Mouse (Mus musculus) heart, embryonic 11.5 days (tissue): ENCODE results near the gene Dync2h1. TPM values are rescaled to one million over a fixed set of nuclear protein-coding genes. Genes with fewer than 3 reads are reported as not detected.
"Not testable (repeated sequence)": the region's sequence is repeated elsewhere in the genome, so short reads cannot be mapped to it uniquely, and the experiment has no call there.

Source experiments
- ATAC-seq: fragments of 200-750 bp; cut with Nextera tagmentation; replicated peaks from 2 replicates; pipeline ENCODE4 v1.8.0; 2017; ENCODE audit warnings: moderate library complexity; ENCODE audit not compliant: insufficient number of reproducible peaks, low FRiP score, low TSS enrichment
- H3K27ac ChIP-seq: fragments of 300-500 bp; sonication (generic); 2 replicates; pipeline ENCODE4 v1.5.1; 2014; ENCODE audit warnings: mild to moderate bottlenecking, low read depth, low read length
- H3K27me3 ChIP-seq: fragments of 300-500 bp; sonication (generic); 2 replicates; pipeline ENCODE4 v1.6.1; 2014; ENCODE audit warnings: mild to moderate bottlenecking, low read length, mixed read lengths; ENCODE audit not compliant: control insufficient read depth, insufficient read depth
- H3K36me3 ChIP-seq: fragments of 300-500 bp; sonication (generic); 2 replicates; pipeline ENCODE4 v1.6.1; 2014; ENCODE audit warnings: mild to moderate bottlenecking, low read length, moderate library complexity, mixed read lengths; ENCODE audit not compliant: control insufficient read depth, insufficient read depth
- H3K4me1 ChIP-seq: fragments of 300-500 bp; sonication (generic); 2 replicates; pipeline ENCODE4 v1.6.1; 2014; ENCODE audit warnings: low read length; ENCODE audit not compliant: control insufficient read depth, insufficient read depth
- H3K4me2 ChIP-seq: fragments of 300-500 bp; sonication (generic); 2 replicates; pipeline ENCODE4 v1.6.1; 2014; ENCODE audit warnings: mild to moderate bottlenecking, moderate library complexity
- H3K4me3 ChIP-seq: fragments of 300-500 bp; sonication (generic); 2 replicates; pipeline ENCODE4 v1.5.1; 2014; ENCODE audit warnings: low read depth, low read length
- H3K9ac ChIP-seq: fragments of 300-500 bp; sonication (generic); 2 replicates; pipeline ENCODE4 v1.6.1; 2014; ENCODE audit warnings: mild to moderate bottlenecking, low read depth, low read length, moderate library complexity
- H3K9me3 ChIP-seq: fragments of 300-500 bp; sonication (generic); replicated peaks from 2 replicates; pipeline ENCODE4 v1.6.1; 2016; ENCODE audit warnings: low read length; ENCODE audit not compliant: control insufficient read depth
- WGBS: fragments of 180-500 bp; shearing (Covaris S2); extraction: QIAGEN DNeasy Blood & Tissue Kit; methylation state at CpG from one replicate; pipeline ENCODE4 v1.1.7; 2014; ENCODE audit not compliant: insufficient replicate concordance; 5-methylcytosine and 5-hydroxymethylcytosine counted together
- polyA plus RNA-seq: library from polyadenylated mRNA; unstranded; fragments of >200 nt; fragmentation: Nextera tagmentation; extraction: Ambion mirVana; gene quantifications from 2 replicates; pipeline ENCODE4 v1.2.1, GENCODE M21; 2014

The Dync2h1 gene
- polyA plus RNA-seq, 1 experiment from 2014 or later = 7.5 TPM

DNA sequence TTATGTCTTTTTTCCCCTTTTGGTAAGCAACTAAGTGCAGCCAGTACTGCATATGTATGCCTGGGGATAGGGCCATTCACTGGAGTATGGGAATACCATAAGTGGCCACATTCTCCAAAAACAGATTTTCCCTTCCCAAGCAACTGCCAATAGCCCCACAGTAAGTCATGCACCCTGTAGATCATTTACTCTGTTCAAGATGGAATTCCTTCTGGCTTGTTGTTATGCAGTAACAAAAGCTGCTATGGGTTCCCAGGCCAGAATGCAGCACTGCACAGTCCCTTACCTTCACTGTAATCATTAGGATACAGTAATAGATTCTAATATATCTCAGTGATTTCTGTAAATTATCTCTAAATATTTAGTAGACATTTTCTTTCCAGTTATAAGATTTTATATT is 190.0 kb downstream of the Dync2h1 start:
- ATAC-seq = no peak
- Histone ChIP-seq H3K27ac (no peak overlapping the region), H3K36me3 (no peaks in the 10 kb centered on the region), H3K9me3 (no peaks in the 10 kb centered on the region), H3K27me3 (no peaks in the 10 kb centered on the region), H3K4me3 (no peak overlapping the region), H3K9ac (no peak overlapping the region), H3K4me2 (no peak overlapping the region), H3K4me1 (no peaks in the 10 kb centered on the region)

DNA sequence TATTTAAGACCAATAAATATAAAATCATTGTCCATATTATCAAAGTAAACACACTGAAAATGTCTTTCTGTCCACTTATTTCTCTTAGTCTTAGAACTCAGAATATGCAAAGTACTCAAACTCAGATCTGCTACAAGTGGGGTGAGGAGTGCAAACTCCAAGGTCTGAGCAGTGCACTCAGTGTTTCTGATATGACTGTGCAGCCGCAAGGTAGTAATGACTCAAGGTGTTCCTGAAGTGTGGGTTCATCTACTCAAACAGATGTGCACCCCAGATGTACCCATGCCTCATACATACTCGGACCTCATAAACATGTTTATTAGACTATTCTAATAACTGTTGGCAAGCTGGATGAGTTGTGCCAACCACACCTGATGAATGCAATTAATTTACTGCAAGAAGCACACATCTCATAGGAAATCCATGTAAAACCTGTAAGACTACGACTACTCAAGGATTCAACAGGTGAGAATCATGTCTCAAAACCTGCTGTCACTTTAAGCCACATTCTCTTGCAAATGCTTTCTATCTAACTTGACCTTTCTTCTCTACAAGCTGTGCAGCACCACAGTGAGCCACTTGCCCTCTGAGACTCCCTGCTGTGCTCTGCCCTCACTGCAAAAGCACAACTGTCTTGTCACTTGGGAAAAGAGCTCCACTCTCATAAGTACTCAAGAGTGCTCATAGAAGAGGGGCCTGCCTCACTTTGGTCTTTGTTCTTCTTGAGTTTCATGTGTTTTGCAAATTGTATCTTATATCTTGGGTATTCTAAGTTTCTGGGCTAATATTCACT is 195.2 kb downstream of the Dync2h1 start:
- ATAC-seq = no peak
- Histone ChIP-seq H3K4me3 (no peak overlapping the region), H3K27ac (no peak overlapping the region), H3K4me2 (no peak overlapping the region), H3K27me3 (no peaks in the 10 kb centered on the region), H3K36me3 (no peaks in the 10 kb centered on the region), H3K9me3 (no peaks in the 10 kb centered on the region), H3K9ac (no peak overlapping the region), H3K4me1 (no peaks in the 10 kb centered on the region)
- 82% methylated on average over 3 of the region's 3 CpGs for WGBS

DNA sequence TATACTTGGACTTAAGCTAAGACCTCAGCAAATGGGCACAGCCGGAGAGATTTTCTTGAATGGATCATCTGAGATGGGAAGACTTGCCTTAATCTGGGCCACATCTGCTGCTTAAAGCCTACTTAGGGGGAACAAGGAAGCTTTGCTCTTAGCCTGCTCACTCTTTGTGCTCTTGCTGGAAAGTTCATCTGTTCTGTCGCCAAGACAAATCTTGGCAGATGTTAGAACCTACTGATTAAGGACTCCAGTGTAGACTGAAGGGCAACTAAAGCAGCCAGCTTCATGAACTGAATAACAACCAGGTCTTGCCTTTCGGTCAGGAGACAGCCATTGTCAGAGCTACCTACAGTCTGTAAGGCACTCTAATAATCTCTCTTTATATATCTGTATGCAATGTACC is 198.1 kb downstream of the Dync2h1 start:
- Histone ChIP-seq H3K27ac (no peak overlapping the region), H3K4me3 (no peak overlapping the region), H3K36me3 (no peaks in the 10 kb centered on the region), H3K4me1 (no peaks in the 10 kb centered on the region), H3K27me3 (no peaks in the 10 kb centered on the region), H3K4me2 (no peak overlapping the region), H3K9ac (no peak overlapping the region), H3K9me3 (no peaks in the 10 kb centered on the region)
- ATAC-seq = no peak
- 80% methylated on average over 3 of the region's 3 CpGs for WGBS

DNA sequence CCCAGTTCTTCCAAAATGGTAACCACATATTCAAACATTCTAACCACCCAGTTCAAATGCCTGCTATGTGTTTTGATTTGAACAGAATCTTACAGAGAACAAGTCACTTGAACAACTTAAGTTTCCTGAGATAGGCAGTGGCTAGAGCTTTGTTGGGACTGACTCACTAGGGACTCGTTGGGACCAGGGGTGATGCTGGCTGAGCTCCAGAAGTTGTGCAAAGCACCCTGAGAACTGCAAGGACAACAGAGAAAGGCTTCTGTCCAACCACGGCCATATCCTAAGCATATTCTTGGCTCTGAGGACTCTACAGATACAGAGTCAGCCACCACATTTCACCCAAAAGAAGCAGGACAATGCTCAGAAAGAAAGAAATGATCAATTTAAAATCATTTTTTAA is 215.1 kb downstream of the Dync2h1 start:
- Histone ChIP-seq H3K9ac (no peak overlapping the region), H3K4me2 (no peak overlapping the region), H3K4me3 (no peak overlapping the region), H3K4me1 (no peaks in the 10 kb centered on the region), H3K27me3 (no peaks in the 10 kb centered on the region), H3K9me3 (no peaks in the 10 kb centered on the region), H3K36me3 (no peaks in the 10 kb centered on the region), H3K27ac (no peak overlapping the region)
- no peak for ATAC-seq
- WGBS = 60% methylated on average over 2 of the region's 2 CpGs

DNA sequence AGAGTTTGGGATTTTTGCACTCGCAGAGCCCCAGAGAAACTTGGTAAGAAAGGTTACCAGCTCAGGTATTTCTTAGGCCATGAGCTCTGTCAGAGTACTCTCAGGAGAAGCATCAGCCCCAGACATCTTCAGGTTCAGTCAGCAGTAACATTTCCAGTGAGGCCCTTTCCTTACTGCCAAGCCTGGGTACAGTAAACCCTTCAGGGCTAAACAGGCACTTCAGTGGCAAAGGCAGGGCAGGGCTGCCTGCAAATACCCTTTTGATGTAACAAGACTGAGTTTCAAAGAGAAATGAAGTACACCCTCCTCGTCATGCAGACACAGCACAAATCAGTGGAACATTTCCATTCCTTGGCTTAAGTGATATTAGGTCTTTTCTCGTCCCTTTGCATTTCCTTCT is 219.2 kb downstream of the Dync2h1 start:
- no peaks in the 10 kb centered on the region for H3K36me3 ChIP-seq
- no peaks in the 10 kb centered on the region for H3K9me3 ChIP-seq
- no peak overlapping the region for H3K4me3 ChIP-seq
- no peak overlapping the region for H3K4me2 ChIP-seq
- WGBS = 85% methylated on average over 3 of the region's 3 CpGs
- ATAC-seq = no peak
- no peaks in the 10 kb centered on the region for H3K27me3 ChIP-seq
- H3K27ac ChIP-seq = no peak overlapping the region
- H3K4me1 ChIP-seq = no peaks in the 10 kb centered on the region
- H3K9ac ChIP-seq = no peak overlapping the region

DNA sequence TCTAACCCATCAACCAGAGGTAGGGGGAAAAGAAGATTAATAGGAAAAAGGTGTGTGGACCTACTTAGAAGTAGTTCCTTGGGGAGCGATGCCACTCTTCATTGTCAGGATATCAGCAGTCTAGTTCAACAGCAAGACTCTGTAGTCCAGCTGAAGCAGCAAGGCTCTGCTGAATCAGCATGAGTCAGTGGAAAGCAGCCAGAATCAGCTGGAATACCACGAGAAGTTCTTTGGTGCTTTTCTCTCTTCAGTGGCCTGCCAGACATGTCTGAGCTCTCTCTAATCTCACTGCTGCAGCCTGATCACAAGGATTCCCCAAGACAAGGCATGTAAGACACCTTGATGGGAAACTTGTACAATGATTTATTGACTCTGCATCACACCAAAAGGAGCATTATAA is 225.9 kb downstream of the Dync2h1 start:
- H3K9me3 ChIP-seq = no peaks in the 10 kb centered on the region
- no peak overlapping the region for H3K27ac ChIP-seq
- H3K27me3 ChIP-seq = no peaks in the 10 kb centered on the region
- 67% methylated on average over 2 of the region's 2 CpGs for WGBS
- H3K4me2 ChIP-seq = no peak overlapping the region
- H3K4me1 ChIP-seq = no peaks in the 10 kb centered on the region
- H3K4me3 ChIP-seq = no peak overlapping the region
- ATAC-seq = no peak
- no peak overlapping the region for H3K9ac ChIP-seq
- no peaks in the 10 kb centered on the region for H3K36me3 ChIP-seq

DNA sequence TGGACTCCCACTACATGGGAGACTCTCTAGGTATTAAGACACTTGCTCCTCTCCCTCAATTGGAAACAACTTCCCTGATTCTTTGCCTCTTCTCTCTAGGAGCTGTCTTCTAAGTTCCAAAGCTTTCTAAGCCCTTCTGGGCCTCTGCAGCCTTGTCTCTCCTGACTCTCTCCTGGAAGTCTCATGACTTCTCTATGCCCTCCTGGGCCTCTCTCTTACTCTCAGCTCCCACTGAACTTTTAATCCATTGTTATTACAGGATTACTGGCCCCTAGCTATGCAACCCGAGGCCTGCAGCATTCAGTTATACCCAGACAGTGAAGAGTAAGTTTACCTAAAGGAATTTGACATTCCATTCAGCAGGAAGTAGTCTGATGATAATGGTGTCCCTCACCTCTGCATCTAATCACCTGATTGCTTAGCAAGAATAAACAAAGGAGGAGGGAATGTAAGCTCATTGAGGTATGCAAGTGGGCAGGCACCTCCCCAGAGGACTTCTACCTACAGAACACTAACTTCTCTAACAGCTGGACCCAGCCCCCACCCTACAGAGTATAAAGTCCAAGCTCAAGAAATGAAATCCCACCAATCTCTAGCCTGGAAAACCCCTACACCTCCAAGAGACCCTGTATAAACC is 256.7 kb downstream of the Dync2h1 start:
- Histone ChIP-seq H3K27ac (no peak overlapping the region), H3K36me3 (no peaks in the 10 kb centered on the region), H3K4me1 (no peaks in the 10 kb centered on the region), H3K27me3 (no peaks in the 10 kb centered on the region), H3K4me2 (no peak overlapping the region), H3K9ac (no peak overlapping the region), H3K9me3 (no peaks in the 10 kb centered on the region), H3K4me3 (no peak overlapping the region)
- no peak for ATAC-seq
- 24% methylated on average over 1 of the region's 1 CpGs for WGBS

DNA sequence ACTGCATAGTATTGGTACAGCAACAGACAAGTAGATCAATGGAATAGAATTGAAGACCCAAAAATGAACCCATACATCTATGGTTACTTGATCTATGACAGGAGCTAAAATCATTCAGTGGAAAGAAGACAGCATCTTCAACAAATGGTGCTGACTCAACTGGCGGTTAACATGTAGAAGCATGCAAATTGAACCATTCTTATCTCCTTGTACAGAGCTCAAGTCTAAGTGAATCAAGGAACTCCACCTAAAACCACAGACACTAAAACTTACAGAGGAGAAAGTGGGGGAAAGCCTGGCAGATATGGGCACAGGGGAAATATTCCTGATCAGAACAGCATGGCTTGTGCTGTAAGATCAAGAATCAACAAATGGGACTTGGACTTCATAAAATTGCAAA is 270.8 kb downstream of the Dync2h1 start:
- Histone ChIP-seq H3K27ac (no peak overlapping the region), H3K36me3 (no peaks in the 10 kb centered on the region), H3K9ac (no peak overlapping the region), H3K9me3 (no peaks in the 10 kb centered on the region), H3K27me3 (no peaks in the 10 kb centered on the region), H3K4me2 (no peak overlapping the region), H3K4me1 (no peaks in the 10 kb centered on the region), H3K4me3 (no peak overlapping the region)
- ATAC-seq = no peak
- WGBS = 80% methylated on average over 1 of the region's 1 CpGs

DNA sequence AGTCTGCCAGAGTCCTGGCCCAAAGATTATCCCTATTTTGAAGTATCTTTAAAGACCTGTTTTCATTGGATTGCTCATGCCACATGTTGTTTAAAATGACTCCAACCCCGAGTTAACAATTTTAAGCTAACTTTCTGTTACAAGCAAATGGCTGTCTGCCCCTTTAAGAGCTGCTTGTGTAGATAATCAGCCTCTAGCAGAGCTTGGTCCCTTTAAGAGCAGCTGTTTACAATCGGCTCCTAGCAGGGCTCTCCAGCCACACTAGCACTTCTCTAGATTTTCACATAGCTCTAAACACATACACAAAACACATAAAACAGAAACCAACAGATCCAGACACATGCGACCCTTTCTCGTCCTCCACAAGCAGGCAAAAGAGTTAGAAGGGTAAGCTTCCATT is 273.7 kb downstream of the Dync2h1 start:
- not testable (repeated sequence) for H3K36me3 ChIP-seq, H3K4me2 ChIP-seq, H3K4me1 ChIP-seq, H3K27me3 ChIP-seq, ATAC-seq, H3K9me3 ChIP-seq, H3K27ac ChIP-seq, H3K9ac ChIP-seq, H3K4me3 ChIP-seq
- WGBS = 45% methylated on average over 4 of the region's 4 CpGs
